Mouse (Mus musculus): Measurements from ENCODE around the gene Mcm9. TPM values are rescaled to one million over a fixed set of nuclear protein-coding genes. Genes with fewer than 3 reads are reported as not detected.

Mcm9 gene
- polyA plus RNA-seq, 1 experiment from 2014 or later, result 13.6 TPM

- H3K9me3 ChIP-seq (replicated peaks), result no peaks in the 10 kb centered on the region
- H3K27ac ChIP-seq (replicated peaks), result no peak overlapping the region
- H3K36me3 ChIP-seq, result peaks cover 99% of the 10 kb centered on the region
- H3K4me1 ChIP-seq, result peaks cover 7% of the 10 kb centered on the region
- no peaks in the 10 kb centered on the region for H3K27me3 ChIP-seq (ENCODE audit: low read depth, poor library complexity, severe bottlenecking)
- no peak for DNase-seq (ENCODE audit: low spot score)
- no peak overlapping the region for H3K4me3 ChIP-seq
- 83% methylated on average over 2 of the region's 2 CpGs for whole genome bisulfite sequencing
These were observed 24.9 kb downstream of the Mcm9 start for GRCm38 (mm10) chr10:53605328-53605727.

GRCm38 (mm10) chr10:53598821-53599220 lies 31.4 kb downstream of the Mcm9 start:
- peaks cover 34% of the 10 kb centered on the region for H3K4me1 ChIP-seq
- peak overlapping the region; percentile 95 for H3K4me3 ChIP-seq
- H3K36me3 ChIP-seq, result peaks cover 43% of the 10 kb centered on the region
- WGBS, result 56% methylated on average over 5 of the region's 5 CpGs
- no peak for DNase-seq (ENCODE audit: low spot score)
- H3K27ac ChIP-seq (replicated peaks), result no peak overlapping the region
- no peaks in the 10 kb centered on the region for H3K27me3 ChIP-seq (ENCODE audit: low read depth, poor library complexity, severe bottlenecking)
- no peaks in the 10 kb centered on the region for H3K9me3 ChIP-seq (replicated peaks)

- H3K4me3 ChIP-seq, result peak overlapping the region; percentile 95
- peak overlapping the region; percentile 98 for H3K27ac ChIP-seq (replicated peaks)
- peak; percentile 69 for DNase-seq (ENCODE audit: low spot score)
- WGBS, result under 1% methylated on average over 98 of the region's 99 CpGs
- H3K9me3 ChIP-seq (replicated peaks), result no peaks in the 10 kb centered on the region
- H3K27me3 ChIP-seq (ENCODE audit: low read depth, poor library complexity, severe bottlenecking), result no peaks in the 10 kb centered on the region
- peaks cover 28% of the 10 kb centered on the region for H3K36me3 ChIP-seq
- peaks cover 34% of the 10 kb centered on the region for H3K4me1 ChIP-seq
These were observed 32.9 kb downstream of the Mcm9 start for GRCm38 (mm10) chr10:53597121-53597881.

GRCm38 (mm10) chr10:53596677-53597120 lies 33.5 kb downstream of the Mcm9 start, which contains the start of gene Asf1a:
TSS of gene Asf1a (plus strand) at chr10:53596757.
- Histone ChIP-seq H3K27ac (replicated peaks) (peak within 1 kb of the TSS; percentile 98), H3K27me3 (ENCODE audit: low read depth, poor library complexity, severe bottlenecking) (no peaks in the 10 kb centered on the region), H3K9me3 (replicated peaks) (no peaks in the 10 kb centered on the region), H3K4me3 (peak within 1 kb of the TSS; percentile 95), H3K4me1 (peaks cover 34% of the 10 kb centered on the region), H3K36me3 (peaks cover 22% of the 10 kb centered on the region)
- WGBS, result under 1% methylated on average over 51 of the region's 52 CpGs
- peak; percentile 97 for DNase-seq (ENCODE audit: low spot score)

- 13% methylated on average over 24 of the region's 27 CpGs for WGBS
- DNase-seq (ENCODE audit: low spot score), result no peak
These were observed 34.2 kb downstream of the Mcm9 start for GRCm38 (mm10) chr10:53595744-53596676.

GRCm38 (mm10) chr10:53585777-53586176 lies 44.5 kb downstream of the Mcm9 start:
- no peaks in the 10 kb centered on the region for H3K9me3 ChIP-seq (replicated peaks)
- no peaks in the 10 kb centered on the region for H3K27me3 ChIP-seq (ENCODE audit: low read depth, poor library complexity, severe bottlenecking)
- H3K27ac ChIP-seq (replicated peaks), result no peak overlapping the region
- no peak overlapping the region for H3K4me3 ChIP-seq
- H3K4me1 ChIP-seq, result peaks cover 6% of the 10 kb centered on the region
- 60% methylated on average over 3 of the region's 3 CpGs for WGBS
- peaks cover 7% of the 10 kb centered on the region; the same call in 1 of the 2 replicates for H3K36me3 ChIP-seq
- no peak for DNase-seq (ENCODE audit: low spot score)

More at GRCm38 (mm10) chr10:53595744-53596676, 34.2 kb downstream of the Mcm9 start:
- Histone ChIP-seq H3K4me3 (peak overlapping the region; percentile 95), H3K9me3 (replicated peaks) (no peaks in the 10 kb centered on the region), H3K27ac (replicated peaks) (peak overlapping the region; percentile 98), H3K27me3 (ENCODE audit: low read depth, poor library complexity, severe bottlenecking) (no peaks in the 10 kb centered on the region), H3K4me1 (peaks cover 31% of the 10 kb centered on the region), H3K36me3 (peaks cover 15% of the 10 kb centered on the region)

- Histone ChIP-seq H3K36me3 (no peaks in the 10 kb centered on the region), H3K27me3 (ENCODE audit: low read depth, poor library complexity, severe bottlenecking) (no peaks in the 10 kb centered on the region), H3K4me3 (peak overlapping the region; percentile 47), H3K9me3 (replicated peaks) (no peaks in the 10 kb centered on the region), H3K4me1 (peaks cover 15% of the 10 kb centered on the region), H3K27ac (replicated peaks) (peak overlapping the region; percentile 74)
- WGBS, result 26% methylated on average over 9 of the region's 12 CpGs
- no peak for DNase-seq (ENCODE audit: low spot score)
These were observed 49.2 kb downstream of the Mcm9 start for GRCm38 (mm10) chr10:53581087-53581486.

- no peaks in the 10 kb centered on the region for H3K9me3 ChIP-seq (replicated peaks)
- 12% methylated on average over 14 of the region's 14 CpGs for WGBS
- peak overlapping the region; percentile 47 for H3K4me3 ChIP-seq
- H3K36me3 ChIP-seq, result no peaks in the 10 kb centered on the region
- H3K27ac ChIP-seq (replicated peaks), result peak overlapping the region; percentile 74
- H3K27me3 ChIP-seq (ENCODE audit: low read depth, poor library complexity, severe bottlenecking), result no peaks in the 10 kb centered on the region
- peaks cover 15% of the 10 kb centered on the region for H3K4me1 ChIP-seq
- peak; percentile 40 for DNase-seq (ENCODE audit: low spot score)
These were observed 49.6 kb downstream of the Mcm9 start for GRCm38 (mm10) chr10:53580621-53581081.

- H3K27me3 ChIP-seq (ENCODE audit: low read depth, poor library complexity, severe bottlenecking), result no peaks in the 10 kb centered on the region
- peak overlapping the region; percentile 47 for H3K4me3 ChIP-seq
- no peak for DNase-seq (ENCODE audit: low spot score)
- H3K4me1 ChIP-seq, result peaks cover 15% of the 10 kb centered on the region
- H3K9me3 ChIP-seq (replicated peaks), result no peaks in the 10 kb centered on the region
- no peaks in the 10 kb centered on the region for H3K36me3 ChIP-seq
- H3K27ac ChIP-seq (replicated peaks), result peak overlapping the region; percentile 74; the same call in 1 of the 2 replicates
- 31% methylated on average over 6 of the region's 7 CpGs for WGBS
These were observed 50.1 kb downstream of the Mcm9 start for GRCm38 (mm10) chr10:53580137-53580536.

GRCm38 (mm10) chr10:53568531-53568930 lies 61.7 kb downstream of the Mcm9 start:
- Histone ChIP-seq H3K9me3 (replicated peaks) (no peaks in the 10 kb centered on the region), H3K4me1 (no peaks in the 10 kb centered on the region), H3K27me3 (ENCODE audit: low read depth, poor library complexity, severe bottlenecking) (no peaks in the 10 kb centered on the region), H3K27ac (replicated peaks) (no peak overlapping the region), H3K4me3 (no peak overlapping the region), H3K36me3 (peaks cover 8% of the 10 kb centered on the region; the same call in 1 of the 2 replicates)
- no peak for DNase-seq (ENCODE audit: low spot score)

GRCm38 (mm10) chr10:53565538-53565937 lies 64.7 kb downstream of the Mcm9 start:
- H3K36me3 ChIP-seq, result peaks cover 17% of the 10 kb centered on the region
- H3K27me3 ChIP-seq (ENCODE audit: low read depth, poor library complexity, severe bottlenecking), result no peaks in the 10 kb centered on the region
- 91% methylated on average over 2 of the region's 2 CpGs for WGBS
- H3K4me1 ChIP-seq, result no peaks in the 10 kb centered on the region
- H3K27ac ChIP-seq (replicated peaks), result no peak overlapping the region
- H3K9me3 ChIP-seq (replicated peaks), result no peaks in the 10 kb centered on the region
- DNase-seq (ENCODE audit: low spot score), result no peak
- H3K4me3 ChIP-seq, result no peak overlapping the region

- Histone ChIP-seq H3K4me1 (no peaks in the 10 kb centered on the region), H3K9me3 (replicated peaks) (no peaks in the 10 kb centered on the region), H3K36me3 (peaks cover 17% of the 10 kb centered on the region), H3K4me3 (no peak overlapping the region), H3K27me3 (ENCODE audit: low read depth, poor library complexity, severe bottlenecking) (no peaks in the 10 kb centered on the region), H3K27ac (replicated peaks) (no peak overlapping the region)
- DNase-seq (ENCODE audit: low spot score), result no peak
- WGBS, result 91% methylated on average over 5 of the region's 5 CpGs
These were observed 68.2 kb downstream of the Mcm9 start for GRCm38 (mm10) chr10:53562001-53562400.
